Mouse (Mus musculus): ENCODE data around the gene Zbtb37. TPM values are rescaled to one million over a fixed set of nuclear protein-coding genes. Genes with fewer than 3 reads are reported as not detected.

The Zbtb37 gene
- total RNA-seq (2021) = 10 to 100 TPM; 15.0 to 18.2 TPM

GRCm38 (mm10) chr1:161034435-161035280, at the start of gene Zbtb37:
Gene Zbtb37, minus strand, starts transcription at chr1:161034849.
- peak; percentile 83 to 91 for DNase-seq (ENCODE audit: extremely low spot score in 1 of 2, low spot score in 1 of 2)

- no peak for DNase-seq (ENCODE audit: extremely low spot score in 1 of 2, low spot score in 1 of 2)
Observed at GRCm38 (mm10) chr1:161077243-161077642, 42.6 kb upstream of the Zbtb37 start.

GRCm38 (mm10) chr1:161076238-161076637, 41.6 kb upstream of the Zbtb37 start:
- no peak for DNase-seq (ENCODE audit: extremely low spot score in 1 of 2, low spot score in 1 of 2)

- DNase-seq (ENCODE audit: extremely low spot score in 1 of 2, low spot score in 1 of 2) = no peak
Observed at GRCm38 (mm10) chr1:161071272-161071620, 36.6 kb upstream of the Zbtb37 start.

GRCm38 (mm10) chr1:161070352-161071271, 36.0 kb upstream of the Zbtb37 start, which contains the start of the genes Dars2 and Cenpl:
Gene Dars2, minus strand, starts transcription at chr1:161070658.
Gene Cenpl, plus strand, starts transcription at chr1:161070713.
- DNase-seq (ENCODE audit: extremely low spot score in 1 of 2, low spot score in 1 of 2) = peak; percentile 87 to 91

GRCm38 (mm10) chr1:161063351-161063750, 28.7 kb upstream of the Zbtb37 start:
- no peak for DNase-seq (ENCODE audit: extremely low spot score in 1 of 2, low spot score in 1 of 2)

GRCm38 (mm10) chr1:161057164-161057563, 22.5 kb upstream of the Zbtb37 start:
- no peak for DNase-seq (ENCODE audit: extremely low spot score in 1 of 2, low spot score in 1 of 2)

GRCm38 (mm10) chr1:161046972-161047371, 12.3 kb upstream of the Zbtb37 start:
- DNase-seq (ENCODE audit: extremely low spot score in 1 of 2, low spot score in 1 of 2) = no peak

GRCm38 (mm10) chr1:161041261-161042020, 6.8 kb upstream of the Zbtb37 start:
- no peak for DNase-seq (ENCODE audit: extremely low spot score in 1 of 2, low spot score in 1 of 2)

- no peak for DNase-seq (ENCODE audit: extremely low spot score in 1 of 2, low spot score in 1 of 2)
Observed at GRCm38 (mm10) chr1:161040855-161041254, 6.2 kb upstream of the Zbtb37 start.

- no peak for DNase-seq (ENCODE audit: extremely low spot score in 1 of 2, low spot score in 1 of 2)
Observed at GRCm38 (mm10) chr1:161040426-161040770, 5.7 kb upstream of the Zbtb37 start.

GRCm38 (mm10) chr1:161039741-161040425, 5.2 kb upstream of the Zbtb37 start:
- DNase-seq (ENCODE audit: extremely low spot score in 1 of 2, low spot score in 1 of 2) = no peak

- DNase-seq (ENCODE audit: extremely low spot score in 1 of 2, low spot score in 1 of 2) = no peak
Observed at GRCm38 (mm10) chr1:161038968-161039721, 4.5 kb upstream of the Zbtb37 start.

- no peak for DNase-seq (ENCODE audit: extremely low spot score in 1 of 2, low spot score in 1 of 2)
Observed at GRCm38 (mm10) chr1:161038004-161038403, 3.4 kb upstream of the Zbtb37 start.

- DNase-seq (ENCODE audit: extremely low spot score in 1 of 2, low spot score in 1 of 2) = no peak
Observed at GRCm38 (mm10) chr1:161037599-161037998, 3.0 kb upstream of the Zbtb37 start.

GRCm38 (mm10) chr1:161037026-161037425, 2.4 kb upstream of the Zbtb37 start:
- no peak for DNase-seq (ENCODE audit: extremely low spot score in 1 of 2, low spot score in 1 of 2)

GRCm38 (mm10) chr1:161036411-161036841, 1.8 kb upstream of the Zbtb37 start:
- no peak for DNase-seq (ENCODE audit: extremely low spot score in 1 of 2, low spot score in 1 of 2)

GRCm38 (mm10) chr1:161035786-161036404, 1.2 kb upstream of the Zbtb37 start:
- no peak for DNase-seq (ENCODE audit: extremely low spot score in 1 of 2, low spot score in 1 of 2)

Measured in layer of hippocampus, postnatal 25 days (tissue).